Mouse (Mus musculus): ENCODE measurements around the gene Gm28374. TPM values are rescaled to one million over a fixed set of nuclear protein-coding genes. Genes with fewer than 3 reads are reported as not detected.
A peak's percentile ranks its signal among the peaks of the same experiment; 100 is the strongest.

Gene Gm28374
- polyA plus RNA-seq, 1 experiment from 2014 or later = 0.38 TPM

DNA sequence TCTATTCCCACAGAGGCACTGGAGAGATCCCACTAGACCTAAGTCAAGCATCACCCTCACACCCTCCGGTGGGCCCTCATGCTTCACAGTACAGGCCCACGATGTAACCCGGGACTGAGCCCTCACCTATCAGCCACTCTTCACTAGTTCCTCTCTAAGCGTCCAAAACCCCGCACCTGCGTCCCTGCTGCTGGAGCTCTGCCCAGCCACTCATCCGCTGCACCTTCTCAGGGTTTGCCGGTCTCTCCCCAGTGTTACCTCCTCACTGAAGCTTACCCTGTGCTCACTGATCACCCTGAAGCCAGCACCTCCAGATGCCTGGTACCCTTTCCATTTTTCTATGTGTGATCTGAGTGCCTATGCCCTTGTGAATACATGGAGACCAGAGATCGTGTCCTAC is 39.8 kb downstream of the Gm28374 start:
- Histone ChIP-seq H3K27me3 (ENCODE audit: control insufficient read depth, insufficient read depth, low read depth, low read length) (no peaks in the 10 kb centered on the region), H3K9ac (ENCODE audit: low read depth, low read length) (no peak overlapping the region), H3K4me3 (ENCODE audit: low read depth, low read length) (no peak overlapping the region), H3K4me2 (ENCODE audit: low read depth, low read length) (no peak overlapping the region), H3K27ac (ENCODE audit: low read length) (no peak overlapping the region), H3K36me3 (ENCODE audit: control insufficient read depth, insufficient read depth) (no peaks in the 10 kb centered on the region), H3K9me3 (replicated peaks; ENCODE audit: control insufficient read depth, low read length) (no peaks in the 10 kb centered on the region), H3K4me1 (ENCODE audit: control insufficient read depth, low read depth, low read length) (peaks cover 15% of the 10 kb centered on the region)
- 83% methylated on average over 9 of the region's 9 CpGs for WGBS (ENCODE audit: insufficient replicate concordance)
- no peak for ATAC-seq (ENCODE audit: low read depth)

DNA sequence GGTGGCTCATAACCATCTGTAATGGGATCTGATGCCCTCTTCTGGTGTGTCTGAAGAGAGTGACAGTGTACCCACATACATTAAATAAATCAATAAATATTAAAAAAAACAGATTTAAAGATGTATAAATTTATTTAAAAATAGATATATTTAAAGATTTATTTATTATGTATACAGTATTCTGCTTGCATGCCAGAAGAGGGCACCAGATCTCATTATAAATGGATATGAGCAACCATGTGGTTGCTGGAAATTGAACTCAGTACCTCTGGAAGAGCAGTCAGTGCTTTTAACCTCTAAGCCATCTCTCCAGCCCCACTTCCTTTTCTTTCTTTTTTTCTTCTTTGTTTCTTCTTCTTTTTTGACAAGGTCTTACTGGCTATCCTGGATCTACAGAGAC is 42.1 kb downstream of the Gm28374 start:
- Histone ChIP-seq H3K36me3 (ENCODE audit: control insufficient read depth, insufficient read depth) (no peaks in the 10 kb centered on the region), H3K4me1 (ENCODE audit: control insufficient read depth, low read depth, low read length) (peaks cover 11% of the 10 kb centered on the region), H3K27me3 (ENCODE audit: control insufficient read depth, insufficient read depth, low read depth, low read length) (no peaks in the 10 kb centered on the region), H3K27ac (ENCODE audit: low read length) (no peak overlapping the region), H3K9ac (ENCODE audit: low read depth, low read length) (no peak overlapping the region), H3K9me3 (replicated peaks; ENCODE audit: control insufficient read depth, low read length) (no peaks in the 10 kb centered on the region), H3K4me2 (ENCODE audit: low read depth, low read length) (no peak overlapping the region), H3K4me3 (ENCODE audit: low read depth, low read length) (no peak overlapping the region)
- no peak for ATAC-seq (ENCODE audit: low read depth)

DNA sequence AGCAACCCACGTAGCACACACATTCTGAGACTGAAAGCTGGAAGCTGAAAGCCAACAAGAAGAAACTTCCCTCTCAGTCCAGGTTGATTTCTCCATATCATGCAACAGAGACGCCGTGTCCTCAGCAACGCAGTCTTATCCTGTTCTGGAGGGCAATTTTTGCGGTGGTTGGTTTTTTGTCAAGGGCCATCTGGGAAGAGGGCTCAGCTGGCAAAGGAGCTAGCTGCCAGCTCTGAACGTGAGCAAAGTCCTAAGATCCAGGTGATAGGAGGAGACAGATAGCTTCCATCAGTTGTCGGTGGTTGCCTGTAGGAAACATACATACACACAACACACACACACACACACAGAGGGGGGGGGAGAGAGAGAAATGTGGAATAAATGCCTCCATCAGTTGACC is 43.7 kb downstream of the Gm28374 start:
- H3K4me2 ChIP-seq (ENCODE audit: low read depth, low read length) = no peak overlapping the region
- H3K36me3 ChIP-seq (ENCODE audit: control insufficient read depth, insufficient read depth) = no peaks in the 10 kb centered on the region
- ATAC-seq (ENCODE audit: low read depth) = no peak
- H3K27ac ChIP-seq (ENCODE audit: low read length) = no peak overlapping the region
- no peaks in the 10 kb centered on the region for H3K27me3 ChIP-seq (ENCODE audit: control insufficient read depth, insufficient read depth, low read depth, low read length)
- 56% methylated on average over 7 of the region's 7 CpGs for WGBS (ENCODE audit: insufficient replicate concordance)
- H3K4me3 ChIP-seq (ENCODE audit: low read depth, low read length) = no peak overlapping the region
- H3K9ac ChIP-seq (ENCODE audit: low read depth, low read length) = no peak overlapping the region
- H3K4me1 ChIP-seq (ENCODE audit: control insufficient read depth, low read depth, low read length) = peaks cover 2% of the 10 kb centered on the region; the same call in 1 of the 2 replicates
- H3K9me3 ChIP-seq (replicated peaks; ENCODE audit: control insufficient read depth, low read length) = no peaks in the 10 kb centered on the region

DNA sequence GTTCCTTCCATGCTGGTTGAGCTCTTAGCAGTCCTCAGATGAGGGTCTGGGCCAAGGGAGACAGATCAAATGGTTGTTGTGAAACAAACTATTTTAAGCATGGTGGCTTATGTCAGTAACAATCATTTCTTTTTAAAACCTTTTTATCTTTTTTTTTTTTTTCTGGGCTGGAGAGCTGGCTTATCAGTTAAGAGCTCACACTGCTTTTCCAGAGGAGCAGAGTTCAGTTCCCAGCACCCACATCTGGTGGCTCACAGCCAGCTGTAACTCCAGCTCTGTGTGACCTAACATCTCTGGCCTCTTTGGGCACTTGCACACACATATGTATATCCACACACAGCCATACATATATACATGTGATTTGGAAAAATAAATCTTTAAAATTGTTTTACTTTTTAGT is 44.4 kb downstream of the Gm28374 start:
- Histone ChIP-seq H3K4me2 (ENCODE audit: low read depth, low read length) (no peak overlapping the region), H3K27me3 (ENCODE audit: control insufficient read depth, insufficient read depth, low read depth, low read length) (no peaks in the 10 kb centered on the region), H3K27ac (ENCODE audit: low read length) (no peak overlapping the region), H3K9ac (ENCODE audit: low read depth, low read length) (no peak overlapping the region), H3K4me1 (ENCODE audit: control insufficient read depth, low read depth, low read length) (peaks cover 2% of the 10 kb centered on the region; the same call in 1 of the 2 replicates), H3K9me3 (replicated peaks; ENCODE audit: control insufficient read depth, low read length) (no peaks in the 10 kb centered on the region), H3K36me3 (ENCODE audit: control insufficient read depth, insufficient read depth) (no peaks in the 10 kb centered on the region), H3K4me3 (ENCODE audit: low read depth, low read length) (no peak overlapping the region)
- ATAC-seq (ENCODE audit: low read depth) = no peak

DNA sequence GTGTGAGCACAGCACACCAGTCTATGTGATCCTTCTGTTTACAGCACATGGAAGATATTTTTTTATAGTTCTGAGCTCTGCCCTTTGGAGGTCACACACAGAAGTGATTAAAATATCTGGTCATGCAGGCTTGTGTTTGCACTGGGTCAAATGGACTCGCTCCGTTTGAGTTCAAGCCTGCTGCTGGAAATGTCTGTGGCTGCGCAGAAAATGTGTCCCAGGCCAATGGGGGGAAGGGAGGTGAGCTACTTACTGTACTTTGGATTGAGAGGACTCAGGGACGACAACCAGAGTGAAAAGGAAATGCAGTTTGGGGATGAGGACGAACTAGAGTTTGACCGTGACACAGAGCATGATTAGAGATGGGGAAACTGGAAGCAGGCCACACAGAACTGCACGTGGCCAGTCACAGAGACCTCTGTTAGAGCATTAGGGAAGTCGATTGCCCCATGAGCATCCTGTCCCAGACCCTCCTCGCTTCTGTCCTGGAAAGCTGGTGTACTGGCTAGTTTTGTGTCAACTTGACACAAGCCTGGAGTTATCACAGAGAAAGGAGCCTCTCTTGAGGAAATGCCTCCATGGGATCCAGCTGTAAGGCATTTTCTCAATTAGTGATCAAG is 46.0 kb downstream of the Gm28374 start:
- Histone ChIP-seq H3K27ac (ENCODE audit: low read length) (no peak overlapping the region), H3K4me3 (ENCODE audit: low read depth, low read length) (no peak overlapping the region), H3K9ac (ENCODE audit: low read depth, low read length) (no peak overlapping the region), H3K4me1 (ENCODE audit: control insufficient read depth, low read depth, low read length) (peaks cover 2% of the 10 kb centered on the region; the same call in 1 of the 2 replicates), H3K36me3 (ENCODE audit: control insufficient read depth, insufficient read depth) (no peaks in the 10 kb centered on the region), H3K9me3 (replicated peaks; ENCODE audit: control insufficient read depth, low read length) (no peaks in the 10 kb centered on the region), H3K4me2 (ENCODE audit: low read depth, low read length) (no peak overlapping the region), H3K27me3 (ENCODE audit: control insufficient read depth, insufficient read depth, low read depth, low read length) (no peaks in the 10 kb centered on the region)
- WGBS (ENCODE audit: insufficient replicate concordance) = 39% methylated on average over 9 of the region's 9 CpGs
- peak; percentile 27; the same call in 1 of the 2 replicates for ATAC-seq (ENCODE audit: low read depth)

DNA sequence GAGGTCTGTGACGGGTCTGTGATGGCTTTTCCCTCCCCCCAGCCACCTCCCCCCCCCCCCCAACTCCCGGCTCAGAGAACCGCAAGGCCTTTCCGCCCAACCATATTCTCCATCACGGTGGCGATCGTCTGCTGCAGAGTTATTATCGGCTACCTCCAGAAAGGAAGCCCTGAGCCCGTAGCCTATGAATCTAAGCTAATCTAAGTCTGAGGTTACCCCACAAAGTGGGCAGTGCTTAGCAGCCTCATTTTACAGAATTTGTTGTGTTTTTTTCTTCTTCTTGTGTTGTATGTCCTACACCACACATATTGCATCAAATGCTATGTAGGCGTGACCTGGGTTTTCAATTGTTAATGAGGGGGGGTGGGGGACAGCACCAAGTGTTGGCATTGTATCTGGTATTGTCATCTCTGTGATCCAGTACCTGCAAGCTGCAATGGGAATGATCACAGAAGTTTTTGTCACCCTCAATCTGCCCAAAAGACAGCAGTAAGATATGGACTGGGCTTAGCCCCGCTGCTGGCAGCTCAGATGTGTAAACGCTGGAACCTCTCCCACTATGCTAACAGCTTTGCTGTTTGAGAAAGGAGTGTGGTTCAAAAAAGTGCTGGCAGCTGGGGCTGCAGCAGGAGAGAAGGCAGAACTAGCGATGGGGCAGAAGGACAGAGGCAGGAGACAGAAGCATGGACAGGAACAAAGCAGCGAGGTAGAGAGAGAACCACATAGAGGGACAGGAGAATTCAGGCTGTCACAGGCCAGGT is 51.4 kb downstream of the Gm28374 start:
- WGBS (ENCODE audit: insufficient replicate concordance) = 52% methylated on average over 12 of the region's 14 CpGs
- no peak for ATAC-seq (ENCODE audit: low read depth)

DNA sequence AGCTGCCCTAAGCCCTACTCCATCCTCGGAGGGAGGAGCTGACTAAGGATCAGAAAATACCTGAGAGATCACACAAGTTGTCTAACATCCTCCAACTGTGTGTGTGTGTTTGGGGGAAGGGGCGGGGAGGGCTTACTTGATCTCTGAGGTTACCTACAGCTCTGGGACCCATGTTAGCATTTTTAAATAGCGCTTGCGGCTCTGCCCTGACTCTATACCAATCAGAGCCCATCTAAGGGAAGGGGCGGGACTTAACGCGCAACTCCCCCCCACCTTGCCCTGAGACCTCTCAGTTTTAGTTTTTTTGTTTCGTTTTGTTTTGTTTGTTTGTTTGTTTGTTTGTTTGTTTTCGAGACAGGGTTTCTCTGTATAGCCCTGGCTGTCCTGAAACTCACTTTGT is 52.6 kb downstream of the Gm28374 start:
- 68% methylated on average over 9 of the region's 9 CpGs for WGBS (ENCODE audit: insufficient replicate concordance)
- H3K36me3 ChIP-seq (ENCODE audit: control insufficient read depth, insufficient read depth) = no peaks in the 10 kb centered on the region
- no peak overlapping the region for H3K4me3 ChIP-seq (ENCODE audit: low read depth, low read length)
- ATAC-seq (ENCODE audit: low read depth) = no peak
- no peaks in the 10 kb centered on the region for H3K4me1 ChIP-seq (ENCODE audit: control insufficient read depth, low read depth, low read length)
- H3K27me3 ChIP-seq (ENCODE audit: control insufficient read depth, insufficient read depth, low read depth, low read length) = no peaks in the 10 kb centered on the region
- H3K4me2 ChIP-seq (ENCODE audit: low read depth, low read length) = no peak overlapping the region
- no peak overlapping the region for H3K9ac ChIP-seq (ENCODE audit: low read depth, low read length)
- no peak overlapping the region for H3K27ac ChIP-seq (ENCODE audit: low read length)
- no peaks in the 10 kb centered on the region for H3K9me3 ChIP-seq (replicated peaks; ENCODE audit: control insufficient read depth, low read length)

More for the DNA sequence above, 51.4 kb downstream of the Gm28374 start:
- Histone ChIP-seq H3K9ac (ENCODE audit: low read depth, low read length) (no peak overlapping the region), H3K27ac (ENCODE audit: low read length) (no peak overlapping the region), H3K27me3 (ENCODE audit: control insufficient read depth, insufficient read depth, low read depth, low read length) (no peaks in the 10 kb centered on the region), H3K4me2 (ENCODE audit: low read depth, low read length) (no peak overlapping the region), H3K9me3 (replicated peaks; ENCODE audit: control insufficient read depth, low read length) (no peaks in the 10 kb centered on the region), H3K4me1 (ENCODE audit: control insufficient read depth, low read depth, low read length) (peaks cover under 1% of the 10 kb centered on the region; the same call in 1 of the 2 replicates), H3K4me3 (ENCODE audit: low read depth, low read length) (no peak overlapping the region), H3K36me3 (ENCODE audit: control insufficient read depth, insufficient read depth) (no peaks in the 10 kb centered on the region)

DNA sequence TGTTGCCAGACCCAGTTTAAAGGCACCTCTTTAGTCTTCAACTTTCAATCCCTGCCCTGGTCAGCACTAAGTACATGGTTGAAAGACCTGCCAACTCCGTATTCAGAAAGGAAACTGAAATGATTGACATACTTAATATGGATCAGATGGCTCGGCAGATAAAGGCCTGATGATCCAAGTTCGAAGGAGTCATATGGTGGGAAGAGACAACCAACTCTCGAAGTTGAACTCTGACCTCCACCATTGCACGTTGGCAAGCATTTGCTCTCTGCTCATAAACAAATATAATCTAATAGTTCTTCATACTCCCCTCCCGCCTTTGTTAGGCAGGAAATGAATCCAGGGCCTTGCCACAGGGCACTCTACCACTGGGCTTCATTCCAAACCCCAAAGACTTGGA is 53.1 kb downstream of the Gm28374 start:
- Histone ChIP-seq H3K27ac (ENCODE audit: low read length) (no peak overlapping the region), H3K9me3 (replicated peaks; ENCODE audit: control insufficient read depth, low read length) (no peaks in the 10 kb centered on the region), H3K9ac (ENCODE audit: low read depth, low read length) (no peak overlapping the region), H3K4me3 (ENCODE audit: low read depth, low read length) (no peak overlapping the region), H3K4me2 (ENCODE audit: low read depth, low read length) (no peak overlapping the region), H3K36me3 (ENCODE audit: control insufficient read depth, insufficient read depth) (no peaks in the 10 kb centered on the region), H3K27me3 (ENCODE audit: control insufficient read depth, insufficient read depth, low read depth, low read length) (no peaks in the 10 kb centered on the region), H3K4me1 (ENCODE audit: control insufficient read depth, low read depth, low read length) (no peaks in the 10 kb centered on the region)
- 61% methylated on average over 6 of the region's 6 CpGs for WGBS (ENCODE audit: insufficient replicate concordance)
- ATAC-seq (ENCODE audit: low read depth) = no peak
